Mouse (Mus musculus) retina, postnatal 1 day (tissue): ENCODE data around the gene Fbxw27.
"Not testable (repeated sequence)": the region's sequence is repeated elsewhere in the genome, so short reads cannot be mapped to it uniquely, and the experiment has no call there.

Source experiments
- DNase-seq: peaks from one replicate; pipeline ENCODE4 v3.0.0-alpha.2; 2012

Gene Fbxw27

GRCm38 (mm10) chr9:109790570-109790969 lies at the start of gene Fbxw27:
Fbxw27 (minus strand) TSS chr9:109790670.
- not testable (repeated sequence) for DNase-seq

DNA sequence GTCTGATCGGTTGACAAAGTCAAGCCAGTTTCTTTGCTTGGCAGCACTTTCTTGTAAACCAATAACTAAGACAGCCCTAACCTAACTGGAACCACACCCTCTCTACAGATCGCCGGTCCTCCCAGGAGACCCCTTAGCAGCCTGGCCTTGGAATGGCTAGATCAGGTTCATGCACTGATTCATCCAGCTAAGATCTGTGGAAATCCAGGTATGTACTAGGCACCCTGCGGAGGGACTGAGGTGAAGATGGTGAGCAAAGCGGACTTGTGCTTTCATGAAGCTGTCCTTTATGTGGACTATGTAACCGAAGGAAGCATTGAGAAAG lies 42.6 kb upstream of the Fbxw27 start:
- DNase-seq, result no peak

DNA sequence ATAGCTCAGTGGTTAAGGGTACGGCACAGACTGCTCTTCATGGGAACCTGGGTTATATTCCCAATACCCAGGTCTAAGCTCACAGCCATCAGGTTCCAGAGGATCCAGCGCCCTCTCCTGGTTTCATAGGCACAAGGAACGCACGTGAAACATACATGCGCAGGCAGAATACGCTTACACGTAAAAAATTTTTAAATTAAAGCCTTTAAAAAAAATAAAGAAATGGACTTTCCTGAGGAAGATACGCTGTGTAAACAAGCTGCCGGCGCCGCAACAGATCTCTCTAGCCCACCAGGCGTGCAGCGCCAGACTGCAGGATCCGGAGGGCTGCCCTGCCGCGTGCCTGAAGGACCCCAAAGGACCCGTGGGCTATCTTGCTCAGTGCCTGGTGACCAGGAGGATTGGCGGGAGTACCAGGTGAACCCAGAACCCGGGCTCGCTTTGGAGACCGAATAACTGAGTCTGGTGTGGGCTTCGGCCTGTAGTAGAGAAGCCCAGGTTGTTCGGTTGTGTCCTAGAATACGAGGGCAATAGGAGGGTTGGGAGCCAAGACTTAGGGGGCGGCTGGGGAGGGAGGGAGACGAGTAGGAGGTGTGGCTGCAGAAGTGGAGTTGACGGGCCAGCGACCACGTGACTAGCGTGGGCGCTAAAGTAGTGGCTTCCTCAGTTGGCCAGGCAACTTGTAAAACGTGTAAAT lies 42.1 kb upstream of the Fbxw27 start, which contains the start of gene Nme6:
TSS of gene Nme6 (plus strand) at position 359 of the 697 bp plus-strand sequence.
- DNase-seq, result peak; percentile 93

- DNase-seq, result no peak
Observed at GRCm38 (mm10) chr9:109826181-109826580, 35.7 kb upstream of the Fbxw27 start.

DNA sequence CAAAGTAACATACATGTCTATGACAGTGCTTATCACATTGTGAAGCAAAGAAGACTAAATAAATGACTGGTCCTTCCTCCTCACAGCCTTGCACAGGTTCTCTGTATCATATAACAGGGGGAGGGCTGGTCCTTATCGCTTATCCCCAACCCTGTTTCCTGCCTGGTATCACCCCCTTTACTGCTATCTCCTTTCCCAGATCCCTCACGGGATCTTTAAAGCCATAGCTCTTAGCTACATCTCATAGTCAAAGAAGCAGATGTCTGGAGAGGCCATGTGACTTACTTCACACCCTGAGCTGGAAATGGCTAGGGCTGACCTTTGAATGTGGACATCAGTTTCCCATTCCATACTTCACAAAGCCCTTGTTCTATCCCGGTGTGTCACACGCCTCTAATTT lies 35.3 kb upstream of the Fbxw27 start:
- DNase-seq, result no peak

- no peak for DNase-seq
Observed at GRCm38 (mm10) chr9:109816341-109816740, 25.9 kb upstream of the Fbxw27 start.

GRCm38 (mm10) chr9:109813424-109813823 lies 23.0 kb upstream of the Fbxw27 start:
- DNase-seq, result no peak

GRCm38 (mm10) chr9:109811980-109812379 lies 21.5 kb upstream of the Fbxw27 start, which contains the start of gene Spink8:
Spink8 (plus strand) TSS chr9:109812280.
- DNase-seq, result no peak

GRCm38 (mm10) chr9:109807898-109808297 lies 17.4 kb upstream of the Fbxw27 start:
- DNase-seq, result no peak

- no peak for DNase-seq
Observed at GRCm38 (mm10) chr9:109806695-109807293, 16.3 kb upstream of the Fbxw27 start.

DNA sequence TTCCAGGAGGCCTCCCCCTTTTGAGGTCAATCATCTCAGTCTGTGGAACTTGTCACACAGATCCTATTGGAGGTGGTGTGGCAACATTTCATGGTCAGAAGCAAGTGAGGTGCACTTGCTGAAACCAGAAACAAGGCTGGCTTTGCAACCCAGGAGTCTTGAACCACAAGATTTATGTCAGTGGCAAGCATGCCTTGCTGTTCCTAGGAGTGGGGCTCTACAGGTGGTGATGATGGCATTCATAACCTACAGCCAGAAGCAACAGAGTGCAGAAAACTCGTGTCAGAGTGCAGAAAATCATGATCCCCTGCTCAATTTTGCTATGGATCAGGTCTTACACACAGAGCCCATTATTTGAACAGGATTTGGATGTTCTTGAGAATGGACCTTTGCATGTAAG lies 15.8 kb upstream of the Fbxw27 start:
- no peak for DNase-seq

DNA sequence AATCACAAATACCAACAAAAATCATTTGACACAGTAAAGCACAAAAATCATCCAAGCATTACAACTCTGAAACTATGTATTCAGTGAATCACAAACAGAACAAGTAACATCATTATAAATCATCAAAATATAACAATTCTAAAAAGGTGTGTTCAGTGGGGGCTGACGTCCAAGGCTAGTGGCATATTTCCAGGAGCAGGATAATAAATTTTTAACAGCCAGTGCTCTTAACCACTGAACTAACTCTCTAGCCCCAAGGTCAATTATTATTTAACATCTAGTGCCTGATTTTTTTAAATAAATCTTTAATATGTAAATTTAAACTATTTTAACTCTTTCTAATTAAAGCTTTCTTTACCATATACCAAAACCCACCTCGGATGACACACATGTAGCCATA lies 15.1 kb upstream of the Fbxw27 start:
- DNase-seq, result not testable (repeated sequence)

DNA sequence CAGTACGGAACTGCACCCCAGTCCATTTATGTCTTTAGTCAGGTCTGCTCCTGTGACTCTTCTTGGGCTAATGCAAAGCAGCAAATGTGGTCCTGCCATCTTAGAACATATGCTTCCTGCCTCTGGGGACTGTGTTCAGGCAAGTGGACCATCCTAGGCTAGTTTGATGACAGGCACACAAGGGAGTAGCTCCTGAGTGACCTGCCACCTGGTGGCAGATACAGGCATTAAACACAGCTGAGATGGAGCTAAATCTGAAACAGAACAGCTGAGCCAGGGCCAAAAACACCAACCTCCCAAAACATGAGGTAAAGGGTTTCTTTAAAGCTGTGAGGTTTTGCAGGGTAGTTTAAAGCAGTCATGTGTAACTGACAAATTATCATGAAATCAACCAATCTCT lies 7.6 kb upstream of the Fbxw27 start:
- peak; percentile 53 for DNase-seq

GRCm38 (mm10) chr9:109795811-109796210 lies 5.3 kb upstream of the Fbxw27 start:
- peak; percentile 55 for DNase-seq

DNA sequence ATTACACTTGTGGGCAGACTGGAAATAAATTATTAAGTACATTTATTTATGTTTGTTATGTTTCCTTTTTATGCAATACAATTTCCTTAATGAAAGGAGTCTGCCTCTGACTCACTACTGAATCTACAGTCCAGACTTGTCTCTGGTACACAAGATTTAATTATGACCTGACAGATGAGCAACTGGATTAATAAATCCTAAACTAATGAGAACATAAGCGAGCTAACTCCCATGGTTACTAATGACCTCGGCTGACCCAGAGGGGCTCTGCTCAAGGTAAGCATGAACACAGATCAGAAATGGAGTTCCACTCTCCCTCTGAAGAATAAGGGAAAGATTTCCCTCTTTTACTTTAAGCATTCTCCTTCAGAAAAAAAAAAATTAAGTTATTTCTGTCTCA lies 4.8 kb upstream of the Fbxw27 start:
- peak; percentile 60 for DNase-seq

- DNase-seq, result not testable (repeated sequence)
Observed at GRCm38 (mm10) chr9:109766841-109767240, 23.6 kb downstream of the Fbxw27 start.

GRCm38 (mm10) chr9:109745989-109746388 lies 44.5 kb downstream of the Fbxw27 start, which contains the start of gene Fbxw26:
Fbxw26 (minus strand) TSS chr9:109746089.
- not testable (repeated sequence) for DNase-seq
